Mouse (Mus musculus) inflammation-experienced regulatory T-cells, adult 16 weeks (primary cell): ENCODE measurements around the gene Lmna. TPM values are rescaled to one million over a fixed set of nuclear protein-coding genes. Genes with fewer than 3 reads are reported as not detected.

Source experiments
- polyA plus RNA-seq: library from polyadenylated mRNA; unstranded; fragments of 100-300 nt; shearing (Covaris generic); gene quantifications from one replicate; pipeline ENCODE4 v1.2.1, GENCODE M21; 2017

The Lmna gene
- 20.3 TPM for polyA plus RNA-seq

DNA sequence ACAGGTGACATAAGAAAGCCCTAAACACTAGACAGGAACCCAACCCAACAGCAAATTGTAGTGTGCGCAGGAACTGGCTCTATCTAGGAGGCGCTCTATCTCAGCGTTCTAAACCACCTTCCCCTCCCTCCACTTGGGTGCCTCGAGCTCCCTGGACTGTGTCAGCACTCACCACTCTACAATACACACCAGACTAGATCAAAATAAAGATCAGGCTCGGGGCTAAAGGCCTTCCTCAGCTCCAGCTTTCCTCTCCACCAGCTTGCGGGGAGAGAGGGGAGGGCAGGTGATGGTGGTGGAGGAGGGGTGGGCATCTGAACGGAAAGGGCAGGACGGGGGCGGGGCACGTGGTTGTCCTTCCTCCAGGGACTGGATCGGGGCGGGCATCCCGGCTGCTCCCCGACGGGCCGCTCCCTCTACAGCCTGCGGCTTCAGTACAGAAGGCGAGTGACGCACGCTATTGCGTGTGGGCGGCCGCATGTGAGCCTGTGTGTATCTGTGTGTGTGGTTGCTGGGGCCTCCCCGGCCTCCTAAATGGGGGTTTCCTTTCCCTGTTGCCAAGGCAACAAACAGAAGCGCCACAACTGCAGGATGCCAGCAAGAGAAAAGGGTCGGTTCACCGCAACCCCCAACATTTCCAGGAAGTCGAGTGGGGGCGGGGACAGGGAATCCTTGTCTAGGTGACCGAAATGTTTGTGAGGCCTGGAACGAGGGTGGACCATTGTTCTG is at the start of gene Lmna:
Gene Lmna (minus strand): TSS at position 265 of the 729 bp plus-strand sequence.

DNA sequence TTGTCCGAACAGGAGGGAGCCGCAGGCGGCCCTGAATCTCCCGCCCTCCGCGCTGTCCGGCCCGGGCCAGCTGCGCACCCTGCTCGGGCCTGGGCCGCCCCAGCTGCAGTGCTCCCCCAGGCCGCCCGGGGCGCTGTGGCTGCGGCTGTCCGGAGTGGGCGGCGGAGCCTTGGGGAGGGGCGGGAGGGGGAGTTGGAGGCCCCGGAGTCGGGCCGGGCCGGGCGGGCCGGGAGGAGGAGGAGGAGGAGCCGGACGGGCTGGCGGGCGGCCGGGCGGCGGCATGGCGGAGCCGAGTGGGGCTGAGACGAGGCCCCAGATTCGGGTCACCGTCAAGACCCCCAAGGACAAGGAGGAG is 43.7 kb upstream of the Lmna start, which contains the start of gene Ubqln4:
Gene Ubqln4 (plus strand): TSS at position 234 of the 355 bp plus-strand sequence.

DNA sequence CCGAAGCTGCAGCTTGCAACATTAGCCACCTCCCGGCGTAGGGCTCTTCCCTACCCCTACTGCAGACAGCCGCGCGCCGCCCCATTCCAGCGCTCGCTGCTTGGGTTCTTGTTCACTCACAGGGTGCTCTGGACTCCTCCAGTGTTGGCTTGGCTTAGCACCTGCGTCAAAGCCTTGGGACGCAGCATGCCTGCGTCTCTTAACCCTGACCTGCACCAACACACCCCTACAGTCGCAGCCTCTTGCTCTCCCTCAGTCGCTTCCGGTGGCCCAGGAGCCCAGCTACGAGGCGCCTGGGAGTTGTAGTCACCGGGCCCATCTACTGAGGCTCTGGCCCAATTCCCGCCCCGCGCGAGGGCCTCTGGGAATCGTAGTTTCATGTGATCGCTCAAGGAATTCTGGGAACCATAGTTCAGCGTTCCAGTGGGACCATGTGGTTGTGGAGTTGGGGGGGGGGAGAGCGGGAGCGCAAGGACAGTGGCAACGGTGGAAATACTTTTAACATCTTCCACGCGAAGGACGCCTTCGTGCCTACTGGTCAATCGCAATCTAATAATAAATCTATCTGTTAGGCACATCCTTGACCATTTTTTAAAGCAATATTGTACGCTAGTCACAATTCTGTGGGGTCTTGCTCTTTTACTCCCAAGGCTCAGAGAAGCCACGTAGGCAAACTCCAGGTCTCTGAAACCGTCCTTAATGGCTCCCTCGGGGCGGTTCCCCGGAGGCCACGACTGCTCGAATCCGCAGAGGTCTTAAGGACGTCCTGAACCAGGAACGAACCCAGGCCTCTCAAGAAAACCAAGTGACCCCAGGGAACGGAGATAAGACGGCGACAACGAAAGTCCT is 43.1 kb upstream of the Lmna start, which contains the start of gene Lamtor2:
Gene Lamtor2 (minus strand): TSS at position 399 of the 849 bp plus-strand sequence.

GRCm38 (mm10) chr3:88548180-88548917 is 38.6 kb upstream of the Lmna start, which contains the start of gene Rab25:
TSS of gene Rab25 (minus strand) at chr3:88548300.

DNA sequence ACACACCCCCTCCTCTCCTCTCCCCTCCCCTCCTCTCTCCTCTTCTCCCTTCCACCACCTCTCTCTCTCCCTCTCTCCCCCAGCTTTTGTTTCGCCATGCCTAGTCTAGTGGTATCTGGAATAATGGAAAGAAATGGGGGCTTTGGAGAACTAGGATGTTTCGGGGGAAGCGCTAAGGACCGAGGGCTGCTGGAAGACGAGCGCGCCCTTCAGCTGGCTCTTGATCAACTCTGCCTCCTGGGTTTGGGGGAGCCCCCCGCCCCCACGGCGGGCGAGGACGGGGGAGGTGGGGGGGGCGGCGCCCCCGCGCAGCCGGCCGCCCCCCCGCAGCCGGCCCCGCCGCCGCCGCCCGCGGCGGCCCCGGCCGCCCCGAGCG is 22.5 kb upstream of the Lmna start, which contains the start of gene Mex3a:
Gene Mex3a (plus strand): TSS at position 97 of the 376 bp plus-strand sequence.

DNA sequence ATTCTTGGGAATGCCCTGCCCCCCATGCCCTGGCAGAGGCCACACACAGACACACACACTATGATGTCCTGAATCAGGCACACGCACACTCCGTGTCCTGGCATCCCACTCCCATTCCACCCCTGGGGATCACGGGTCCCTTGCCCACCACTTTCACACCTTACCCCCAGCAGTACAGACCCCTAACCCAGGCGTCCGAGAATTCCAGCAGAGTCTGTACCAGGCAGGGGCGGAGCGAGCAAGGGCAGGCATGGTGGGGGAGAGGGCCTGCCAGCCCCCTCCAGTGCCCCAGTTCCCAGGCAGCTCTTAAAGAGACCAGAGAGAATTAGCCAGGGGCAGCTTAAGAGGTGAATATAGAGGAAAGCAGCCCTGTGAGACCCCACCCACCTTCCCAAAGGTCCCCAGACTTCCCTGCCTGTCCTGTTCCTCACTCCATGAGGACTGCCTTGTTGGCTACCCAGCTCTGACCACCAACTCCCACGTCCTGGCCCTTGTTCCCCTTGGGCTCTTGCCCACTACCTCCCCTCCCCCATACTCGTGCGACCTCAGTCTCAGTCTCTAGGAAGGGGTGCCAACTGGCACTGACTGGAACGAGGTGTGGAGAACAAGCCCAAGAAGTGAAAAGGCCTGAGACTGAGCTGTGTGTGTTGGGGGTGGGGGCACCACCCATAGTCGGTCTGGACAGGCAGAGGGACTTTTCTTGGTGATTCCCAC is 48.6 kb downstream of the Lmna start, which contains the start of gene Sema4a:
Gene Sema4a (minus strand): TSS at position 200 of the 714 bp plus-strand sequence.

Other genes with a start within 250 kb of the Lmna start
- not detected for gene Gm38392, start 222.7 kb downstream of the Lmna start, polyA plus RNA-seq
- 9.0 TPM for gene Tsacc, start 213.0 kb downstream of the Lmna start, polyA plus RNA-seq
- 333 TPM for gene Cct3, start 212.8 kb downstream of the Lmna start, polyA plus RNA-seq
- 413 TPM for gene Glmp, start 184.9 kb downstream of the Lmna start, polyA plus RNA-seq
- 0.89 TPM for gene Tmem79, start 173.8 kb downstream of the Lmna start, polyA plus RNA-seq
- gene Smg5, start 173.7 kb downstream of the Lmna start, polyA plus RNA-seq = 49.2 TPM
- not detected for gene Paqr6, start 145.4 kb downstream of the Lmna start, polyA plus RNA-seq
- not detected for gene Bglap3, start 137.2 kb downstream of the Lmna start, polyA plus RNA-seq
- gene Bglap2, start 131.3 kb downstream of the Lmna start, polyA plus RNA-seq = not detected
- gene Bglap, start 125.5 kb downstream of the Lmna start, polyA plus RNA-seq = not detected
- gene Pmf1, start 99.6 kb downstream of the Lmna start, polyA plus RNA-seq = 36.0 TPM
- gene Slc25a44, start 84.8 kb downstream of the Lmna start, polyA plus RNA-seq = 23.1 TPM
- 44.9 TPM for gene Sema4a, start 48.8 kb downstream of the Lmna start, polyA plus RNA-seq
- gene Mex3a, start 22.4 kb upstream of the Lmna start, polyA plus RNA-seq = 0.18 TPM
- gene Rab25, start 38.3 kb upstream of the Lmna start, polyA plus RNA-seq = not detected
- 205 TPM for gene Lamtor2, start 43.1 kb upstream of the Lmna start, polyA plus RNA-seq
- gene Ubqln4, start 43.8 kb upstream of the Lmna start, polyA plus RNA-seq = 59.6 TPM
- 130 TPM for gene Ssr2, start 65.9 kb upstream of the Lmna start, polyA plus RNA-seq
- gene Arhgef2, start 96.0 kb upstream of the Lmna start, polyA plus RNA-seq = 119 TPM
- gene Rxfp4, start 143.2 kb upstream of the Lmna start, polyA plus RNA-seq = not detected
- 93.8 TPM for gene Khdc4, start 175.8 kb upstream of the Lmna start, polyA plus RNA-seq
- 55.4 TPM for gene Rit1, start 206.9 kb upstream of the Lmna start, polyA plus RNA-seq